In genomic region chr8:91849529-91849928, GRCm38 (mm10) we compare ENCODE assay signal across 13 mouse cellular contexts. TPM values are rescaled to one million over a fixed set of nuclear protein-coding genes. Genes with fewer than 3 reads are reported as not detected.
"Had no signal": no experiment of that assay in that cellular context is flagged by ENCODE, and none has a peak within 500 bp of the region (broad histone marks: within the 10 kb centered on the region; RNA-seq: fewer than 3 reads in every experiment).

No protein-coding gene starts in this region.

- H3K9ac ChIP-seq: limb, embryonic 13.5 days; liver, embryonic 14.5 days; midbrain, embryonic 12.5 days; neural tube, embryonic 13.5 days had no signal

- DNase-seq: left cerebral cortex, postnatal 4 days; lung, adult 18-20 months; right cerebral cortex, postnatal 14 days; thymus, postnatal 4 days had no signal

- ATAC-seq: inflammation-experienced regulatory T-cells, adult 6 months; midbrain, embryonic 16.5 days had no signal

- H3K4me2 ChIP-seq: limb, embryonic 13.5 days; midbrain, embryonic 12.5 days; neural tube, embryonic 13.5 days had no signal

- H3K4me3 ChIP-seq: layer of hippocampus, adult 2 months; limb, embryonic 13.5 days; midbrain, embryonic 12.5 days; neural tube, embryonic 13.5 days had no signal

- H3K9me3 ChIP-seq: limb, embryonic 13.5 days; midbrain, embryonic 12.5 days; neural tube, embryonic 13.5 days had no signal

- H3K4me1 ChIP-seq: limb, embryonic 13.5 days had no signal

- H3K36me3 ChIP-seq: limb, embryonic 13.5 days; midbrain, embryonic 12.5 days; neural tube, embryonic 13.5 days had no signal

- H3K27ac ChIP-seq: layer of hippocampus, adult 2 months; limb, embryonic 13.5 days; liver, embryonic 14.5 days; midbrain, embryonic 12.5 days; neural tube, embryonic 13.5 days; stomach, postnatal 0 days had no signal

RNA-seq across cellular contexts. Expression of gene Irx3, which starts 47.7 kb away (rescaled TPM):
- total RNA-seq: megakaryocyte-erythroid progenitor cell, adult 5-6 weeks had no signal
- polyA plus RNA-seq: inflammation-experienced regulatory T-cells, adult 6 months had no signal
